Mouse (Mus musculus) hindbrain, embryonic 11.5 days (tissue): ENCODE results near the gene Gmppb. TPM values are rescaled to one million over a fixed set of nuclear protein-coding genes. Genes with fewer than 3 reads are reported as not detected.
A peak's percentile ranks its signal among the peaks of the same experiment; 100 is the strongest.
"Not testable (repeated sequence)": the region's sequence is repeated elsewhere in the genome, so short reads cannot be mapped to it uniquely, and the experiment has no call there.

ENCODE experiments used
- ATAC-seq: fragments of 200-750 bp; cut with Nextera tagmentation; 2 replicates; pipeline ENCODE4 v1.8.0; 2017; ENCODE audit warnings: mild to moderate bottlenecking, moderate TSS enrichment, moderate library complexity; ENCODE audit not compliant: low FRiP score
- DNase-seq: peaks from one replicate; pipeline ENCODE4 v3.0.0-alpha.2; 2015; ENCODE audit warnings: low spot score
- H3K27ac ChIP-seq: fragments of 300-500 bp; sonication (generic); 2 replicates; pipeline ENCODE4 v1.5.1; 2014; ENCODE audit warnings: mild to moderate bottlenecking, low read depth, low read length
- H3K27me3 ChIP-seq: fragments of 300-500 bp; sonication (generic); 2 replicates; pipeline ENCODE4 v1.6.1; 2014; ENCODE audit warnings: mild to moderate bottlenecking, low read length, moderate library complexity, mixed read lengths; ENCODE audit not compliant: control insufficient read depth, insufficient read depth
- H3K36me3 ChIP-seq: fragments of 300-500 bp; sonication (generic); 2 replicates; pipeline ENCODE4 v1.6.1; 2014; ENCODE audit warnings: mild to moderate bottlenecking, low read length, moderate library complexity, mixed read lengths; ENCODE audit not compliant: control insufficient read depth, insufficient read depth
- H3K4me1 ChIP-seq: fragments of 300-500 bp; sonication (generic); replicated peaks from 2 replicates; pipeline ENCODE4 v1.6.1; 2014; ENCODE audit warnings: low read length, mixed read lengths; ENCODE audit not compliant: control insufficient read depth, insufficient read depth
- H3K4me2 ChIP-seq: fragments of 300-500 bp; sonication (generic); replicated peaks from 2 replicates; pipeline ENCODE4 v1.6.1; 2014; ENCODE audit warnings: mild to moderate bottlenecking, low read depth, low read length
- H3K4me3 ChIP-seq: fragments of 300-500 bp; sonication (generic); 2 replicates; pipeline ENCODE4 v1.5.1; 2014; ENCODE audit warnings: low read depth, low read length
- H3K9ac ChIP-seq: fragments of 300-500 bp; sonication (generic); 2 replicates; pipeline ENCODE4 v1.6.1; 2014; ENCODE audit warnings: low read depth, low read length
- H3K9me3 ChIP-seq: fragments of 300-500 bp; sonication (generic); 2 replicates; pipeline ENCODE4 v1.6.1; 2016; ENCODE audit warnings: low read length; ENCODE audit not compliant: control insufficient read depth
- WGBS: fragments of 180-500 bp; shearing (Covaris S2); extraction: QIAGEN DNeasy Blood & Tissue Kit; methylation state at CpG from one replicate; pipeline ENCODE4 v1.1.7; 2014; 5-methylcytosine and 5-hydroxymethylcytosine counted together
- polyA plus RNA-seq: library from polyadenylated mRNA; unstranded; fragments of >200 nt; fragmentation: Nextera tagmentation; extraction: Ambion mirVana; gene quantifications from 2 replicates; pipeline ENCODE4 v1.2.1, GENCODE M21; 2014

Gmppb gene
- 18.9 and 20.4 TPM in 2 replicates for polyA plus RNA-seq

GRCm38 (mm10) chr9:108049016-108049455 lies at the start of gene Gmppb:
Gmppb (plus strand) TSS chr9:108049242.
- Histone ChIP-seq H3K27ac (peak within 1 kb of the TSS; percentile 47), H3K36me3 (0 out of 2 replicates have a peak, but pooled peaks cover 5% of the 10 kb centered on the region), H3K9ac (peak within 1 kb of the TSS; percentile 85), H3K4me1 (peaks cover 11% of the 10 kb centered on the region; the same call in 1 of the 2 replicates), H3K9me3 (no peaks in the 10 kb centered on the region), H3K4me2 (peak within 1 kb of the TSS; percentile 93), H3K4me3 (peak within 1 kb of the TSS; percentile 59), H3K27me3 (no peaks in the 10 kb centered on the region)
- DNase-seq, result peak; percentile 96
- peak; percentile 93 for ATAC-seq
- under 1% methylated on average over 35 of the region's 39 CpGs for WGBS

GRCm38 (mm10) chr9:108001922-108002770 lies 46.9 kb upstream of the Gmppb start, which contains the start of gene Ip6k1:
Ip6k1 (plus strand) TSS chr9:108002501.
- peak within 1 kb of the TSS; percentile 97 for H3K9ac ChIP-seq
- peak within 1 kb of the TSS; percentile 86 for H3K4me2 ChIP-seq
- WGBS, result under 1% methylated on average over 51 of the region's 51 CpGs
- no peaks in the 10 kb centered on the region for H3K9me3 ChIP-seq
- peak within 1 kb of the TSS; percentile 87 for H3K27ac ChIP-seq
- no peaks in the 10 kb centered on the region for H3K27me3 ChIP-seq
- H3K36me3 ChIP-seq, result no peaks in the 10 kb centered on the region
- peak within 1 kb of the TSS; percentile 88 for H3K4me3 ChIP-seq
- peaks cover 5% of the 10 kb centered on the region for H3K4me1 ChIP-seq
- ATAC-seq (peak; percentile 99), DNase-seq (peak; percentile 100)

- peak overlapping the region; percentile 87 for H3K27ac ChIP-seq
- H3K4me3 ChIP-seq, result peak overlapping the region; percentile 88
- H3K4me2 ChIP-seq, result peak overlapping the region; percentile 81
- no peaks in the 10 kb centered on the region for H3K9me3 ChIP-seq
- H3K36me3 ChIP-seq, result no peaks in the 10 kb centered on the region
- H3K4me1 ChIP-seq, result peaks cover 5% of the 10 kb centered on the region
- H3K27me3 ChIP-seq, result no peaks in the 10 kb centered on the region
- 1% methylated on average over 49 of the region's 50 CpGs for WGBS
- H3K9ac ChIP-seq, result peak overlapping the region; percentile 97
- DNase-seq (no peak), ATAC-seq (peak; percentile 75)
These were observed 46.1 kb upstream of the Gmppb start for GRCm38 (mm10) chr9:108002778-108003530.

DNA sequence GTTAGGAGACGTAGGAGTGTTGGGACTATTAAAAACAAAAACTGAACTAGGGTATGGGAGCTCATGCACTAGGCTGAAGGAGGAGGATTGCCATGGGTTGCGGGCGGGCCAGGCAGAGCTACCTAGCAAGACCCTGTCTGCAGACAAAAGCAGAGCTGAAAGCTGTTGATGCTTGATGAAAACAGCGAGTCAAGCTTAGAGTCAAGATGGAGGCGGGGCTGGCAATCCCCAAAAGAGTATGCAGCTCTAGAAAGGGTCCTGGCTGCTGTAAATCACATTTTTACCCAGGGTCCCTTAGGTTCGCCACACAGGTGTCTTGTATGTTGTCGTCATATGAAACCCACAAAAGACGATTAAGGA lies 45.5 kb upstream of the Gmppb start:
- Histone ChIP-seq H3K9ac (peak overlapping the region; percentile 97), H3K27me3 (no peaks in the 10 kb centered on the region), H3K9me3 (no peaks in the 10 kb centered on the region), H3K36me3 (no peaks in the 10 kb centered on the region), H3K4me1 (peaks cover 5% of the 10 kb centered on the region), H3K27ac (no peak overlapping the region), H3K4me2 (peak overlapping the region; percentile 81), H3K4me3 (peak overlapping the region; percentile 88)
- ATAC-seq, result no peak
- 20% methylated on average over 8 of the region's 8 CpGs for WGBS
- peak; percentile 44 for DNase-seq

- no peaks in the 10 kb centered on the region for H3K9me3 ChIP-seq
- ATAC-seq (no peak), DNase-seq (no peak)
- no peak overlapping the region for H3K4me3 ChIP-seq
- no peaks in the 10 kb centered on the region for H3K27me3 ChIP-seq
- H3K36me3 ChIP-seq, result no peaks in the 10 kb centered on the region
- H3K4me2 ChIP-seq, result no peak overlapping the region
- no peak overlapping the region for H3K9ac ChIP-seq
- 91% methylated on average over 5 of the region's 5 CpGs for WGBS
- peaks cover 5% of the 10 kb centered on the region for H3K4me1 ChIP-seq
- H3K27ac ChIP-seq, result no peak overlapping the region
These were observed 41.0 kb upstream of the Gmppb start for GRCm38 (mm10) chr9:108008041-108008440.

DNA sequence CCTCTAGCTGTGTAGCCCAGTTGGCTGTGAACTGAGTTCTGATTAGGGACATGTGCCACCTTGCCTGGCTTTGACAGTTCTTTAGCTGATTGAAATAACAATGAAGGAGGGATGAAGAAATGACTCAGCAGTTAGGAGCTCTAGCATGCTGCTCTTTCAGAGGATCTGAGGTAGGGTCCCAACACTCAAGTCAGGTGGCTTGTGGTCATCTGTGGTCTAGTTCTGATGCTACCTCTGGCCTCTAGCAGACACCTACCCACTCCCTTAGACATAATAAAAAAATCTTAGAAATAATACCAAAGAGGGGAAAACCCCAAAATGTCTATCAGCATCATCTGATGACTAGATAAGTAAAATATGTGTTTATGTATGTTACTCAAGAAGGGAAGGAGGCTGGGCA lies 38.7 kb upstream of the Gmppb start:
- Histone ChIP-seq H3K4me1 (no peaks in the 10 kb centered on the region), H3K4me3 (no peak overlapping the region), H3K4me2 (no peak overlapping the region), H3K27ac (no peak overlapping the region), H3K36me3 (no peaks in the 10 kb centered on the region), H3K27me3 (no peaks in the 10 kb centered on the region), H3K9ac (no peak overlapping the region), H3K9me3 (no peaks in the 10 kb centered on the region)
- ATAC-seq (no peak), DNase-seq (no peak)

- not testable (repeated sequence) for ATAC-seq, H3K9me3 ChIP-seq, H3K36me3 ChIP-seq
These were observed 35.5 kb upstream of the Gmppb start for GRCm38 (mm10) chr9:108013577-108013976.

DNA sequence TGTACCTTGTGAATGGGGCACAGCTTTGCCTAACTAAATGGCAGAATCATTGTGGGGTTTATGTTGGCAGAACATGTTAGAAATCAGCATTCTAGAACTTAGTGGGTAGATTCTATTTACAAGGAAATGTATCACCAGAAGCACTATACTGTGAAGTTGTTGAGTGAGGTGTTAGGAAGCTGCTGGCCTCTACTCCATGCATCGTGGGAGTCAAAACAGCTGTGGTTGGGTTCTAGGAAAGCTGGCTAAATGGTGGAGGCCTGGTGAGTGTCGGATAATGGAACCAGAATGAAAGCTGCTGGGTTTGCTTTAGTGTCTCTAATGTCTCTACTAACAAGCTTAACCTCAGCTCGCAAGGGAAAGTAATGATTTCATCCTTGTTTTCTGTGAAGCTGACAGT lies 31.9 kb upstream of the Gmppb start:
- Histone ChIP-seq H3K9me3 (no peaks in the 10 kb centered on the region), H3K36me3 (no peaks in the 10 kb centered on the region), H3K4me3 (no peak overlapping the region), H3K9ac (no peak overlapping the region), H3K4me1 (no peaks in the 10 kb centered on the region), H3K4me2 (no peak overlapping the region), H3K27ac (no peak overlapping the region), H3K27me3 (no peaks in the 10 kb centered on the region)
- 89% methylated on average over 3 of the region's 3 CpGs for WGBS
- DNase-seq (no peak), ATAC-seq (no peak)

More at GRCm38 (mm10) chr9:108013577-108013976, 35.5 kb upstream of the Gmppb start:
- not testable (repeated sequence) for H3K4me3 ChIP-seq, DNase-seq, H3K27me3 ChIP-seq, H3K4me2 ChIP-seq, H3K27ac ChIP-seq, H3K4me1 ChIP-seq, H3K9ac ChIP-seq
- 100% methylated on average over 2 of the region's 2 CpGs for WGBS
